In the genomic region with DNA sequence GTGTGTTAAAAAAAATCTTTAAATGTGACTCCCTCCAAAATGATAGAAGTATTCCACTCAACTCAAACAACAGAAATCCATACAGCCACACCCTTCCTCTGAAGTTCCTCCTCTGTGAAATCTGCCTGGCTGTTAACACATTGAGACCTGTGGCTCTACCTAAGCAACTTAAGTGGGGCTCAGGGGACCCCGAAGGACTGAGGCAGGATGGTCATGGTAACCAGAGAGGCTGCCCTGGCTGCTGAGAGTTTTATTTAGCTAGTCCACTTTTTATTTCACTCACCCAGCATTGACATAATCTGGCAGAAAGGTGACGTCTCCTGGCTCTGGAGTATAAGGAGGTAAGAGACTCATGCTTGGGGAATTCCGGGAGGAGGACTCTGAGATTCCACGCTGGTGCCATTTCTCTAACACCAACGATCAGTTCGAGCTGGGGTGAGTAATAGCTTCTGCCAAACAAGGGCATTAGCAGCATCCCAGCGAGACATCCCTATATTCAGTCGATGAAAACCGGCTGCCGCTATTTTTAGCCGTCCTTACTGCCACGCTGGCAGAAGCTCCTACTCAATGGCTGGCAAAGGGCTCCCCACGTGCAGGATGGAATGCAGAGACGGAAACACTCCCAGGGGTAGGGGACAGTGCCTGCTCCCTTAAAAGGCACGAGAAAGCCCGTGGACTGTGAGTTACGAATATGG, we compare ENCODE assay signal across 9 mouse cellular contexts.
DNase-seq lines count a peak whose midpoint lies in the region; ATAC-seq lines count a peak whose summit lies in the region.
"Had no signal": no experiment of that assay in that cellular context is flagged by ENCODE, and none has a peak within 500 bp of the region (broad histone marks: within the 10 kb centered on the region; RNA-seq: fewer than 3 reads in every experiment).

No protein-coding gene starts in this region.

- no peaks in the 10 kb centered on the region for H3K27me3 ChIP-seq in hindbrain, embryonic 15.5 days
- H3K27me3 ChIP-seq in hindbrain, embryonic 12.5 days: no peaks in the 10 kb centered on the region
- H3K27me3 ChIP-seq in heart, embryonic 11.5 days (ENCODE audit: control insufficient read depth, insufficient read depth, low read length): no peaks in the 10 kb centered on the region
- no peaks in the 10 kb centered on the region for H3K27me3 ChIP-seq in midbrain, embryonic 15.5 days (replicated peaks)
- H3K27me3 ChIP-seq in liver, embryonic 12.5 days (replicated peaks): no peaks in the 10 kb centered on the region

- H3K27ac ChIP-seq in hindbrain, embryonic 15.5 days (replicated peaks): peak overlapping the region; percentile 55
- no peak overlapping the region for H3K27ac ChIP-seq in hindbrain, embryonic 12.5 days
- H3K27ac ChIP-seq in heart, embryonic 11.5 days (ENCODE audit: low read depth, low read length): peak overlapping the region; percentile 84
- no peak overlapping the region for H3K27ac ChIP-seq in midbrain, embryonic 15.5 days
- H3K27ac ChIP-seq in liver, embryonic 12.5 days: no peak overlapping the region

- no peak overlapping the region for H3K9ac ChIP-seq in hindbrain, embryonic 15.5 days
- H3K9ac ChIP-seq in hindbrain, embryonic 12.5 days: no peak overlapping the region
- H3K9ac ChIP-seq in heart, embryonic 11.5 days (ENCODE audit: low read depth, low read length): peak overlapping the region; percentile 56
- H3K9ac ChIP-seq in midbrain, embryonic 15.5 days: no peak overlapping the region
- no peak overlapping the region for H3K9ac ChIP-seq in liver, embryonic 12.5 days

- no peaks in the 10 kb centered on the region for H3K36me3 ChIP-seq in hindbrain, embryonic 15.5 days
- H3K36me3 ChIP-seq in hindbrain, embryonic 12.5 days: no peaks in the 10 kb centered on the region
- no peaks in the 10 kb centered on the region for H3K36me3 ChIP-seq in heart, embryonic 11.5 days (ENCODE audit: control insufficient read depth, insufficient read depth, low read length)
- no peaks in the 10 kb centered on the region for H3K36me3 ChIP-seq in midbrain, embryonic 15.5 days (replicated peaks)
- H3K36me3 ChIP-seq in liver, embryonic 12.5 days: no peaks in the 10 kb centered on the region

- peak; percentile 18 for DNase-seq in cerebellum, adult 8-10 months
- no peak for DNase-seq in spleen, postnatal 14 days (ENCODE audit: low spot score in 2 of 2)
- no peak for DNase-seq in kidney, adult 8-10 months

- peaks cover 22% of the 10 kb centered on the region for H3K4me1 ChIP-seq in hindbrain, embryonic 15.5 days (replicated peaks)
- 0 out of 2 replicates have a peak, but pooled peaks cover 8% of the 10 kb centered on the region for H3K4me1 ChIP-seq in hindbrain, embryonic 12.5 days
- peaks cover 28% of the 10 kb centered on the region for H3K4me1 ChIP-seq in heart, embryonic 11.5 days (ENCODE audit: control insufficient read depth, insufficient read depth, low read length)
- peaks cover 10% of the 10 kb centered on the region for H3K4me1 ChIP-seq in midbrain, embryonic 15.5 days
- H3K4me1 ChIP-seq in liver, embryonic 12.5 days: no peaks in the 10 kb centered on the region

- ATAC-seq in hindbrain, embryonic 15.5 days (ENCODE audit: low FRiP score, low read depth): peak; percentile 62
- ATAC-seq in hindbrain, embryonic 12.5 days (ENCODE audit: low FRiP score): no peak
- peak; percentile 16 for ATAC-seq in heart, embryonic 11.5 days (replicated peaks; ENCODE audit: insufficient number of reproducible peaks, low FRiP score, low TSS enrichment)
- no peak for ATAC-seq in midbrain, embryonic 15.5 days (replicated peaks)
- ATAC-seq in liver, embryonic 12.5 days: no peak

- no peak overlapping the region for H3K4me3 ChIP-seq in hindbrain, embryonic 15.5 days
- no peak overlapping the region for H3K4me3 ChIP-seq in hindbrain, embryonic 12.5 days
- no peak overlapping the region; the same call in 1 of the 2 replicates for H3K4me3 ChIP-seq in heart, embryonic 11.5 days (ENCODE audit: low read depth, low read length)
- no peak overlapping the region for H3K4me3 ChIP-seq in midbrain, embryonic 15.5 days
- no peak overlapping the region for H3K4me3 ChIP-seq in liver, embryonic 12.5 days
- H3K4me3 ChIP-seq: erythroblast, embryonic 14.5 days had no signal

- H3K4me2 ChIP-seq in hindbrain, embryonic 15.5 days: peak overlapping the region; percentile 37
- H3K4me2 ChIP-seq in hindbrain, embryonic 12.5 days (replicated peaks): no peak overlapping the region
- H3K4me2 ChIP-seq in heart, embryonic 11.5 days: peak overlapping the region; percentile 41
- peak overlapping the region; percentile 27 for H3K4me2 ChIP-seq in midbrain, embryonic 15.5 days
- no peak overlapping the region for H3K4me2 ChIP-seq in liver, embryonic 12.5 days

- WGBS in hindbrain, embryonic 15.5 days: 27% methylated on average over 17 of the region's 17 CpGs
- WGBS in hindbrain, embryonic 12.5 days: 56% methylated on average over 17 of the region's 17 CpGs
- WGBS in heart, embryonic 11.5 days (ENCODE audit: insufficient replicate concordance): 29% methylated on average over 17 of the region's 17 CpGs
- WGBS in midbrain, embryonic 15.5 days: 41% methylated on average over 17 of the region's 17 CpGs
- 59% methylated on average over 17 of the region's 17 CpGs for WGBS in liver, embryonic 12.5 days (ENCODE audit: insufficient replicate concordance)

- no peaks in the 10 kb centered on the region for H3K9me3 ChIP-seq in hindbrain, embryonic 15.5 days
- H3K9me3 ChIP-seq in hindbrain, embryonic 12.5 days (replicated peaks): no peaks in the 10 kb centered on the region
- H3K9me3 ChIP-seq in heart, embryonic 11.5 days (replicated peaks; ENCODE audit: control insufficient read depth, low read length): no peaks in the 10 kb centered on the region
- no peaks in the 10 kb centered on the region for H3K9me3 ChIP-seq in midbrain, embryonic 15.5 days
- no peaks in the 10 kb centered on the region for H3K9me3 ChIP-seq in liver, embryonic 12.5 days (replicated peaks)

Comparison
In these comparisons a context has a peak if more than half of its experiments do, and no peak if none do; other contexts are left out.
1. ATAC-seq: peak in hindbrain, embryonic 15.5 days (single experiment) and heart, embryonic 11.5 days (single experiment); none in hindbrain, embryonic 12.5 days (single experiment), midbrain, embryonic 15.5 days (single experiment) and liver, embryonic 12.5 days (single experiment).
2. H3K27ac ChIP-seq: peak in hindbrain, embryonic 15.5 days (single experiment) and heart, embryonic 11.5 days (single experiment); none in hindbrain, embryonic 12.5 days (single experiment), midbrain, embryonic 15.5 days (single experiment) and liver, embryonic 12.5 days (single experiment).
3. H3K4me2 ChIP-seq: peak in hindbrain, embryonic 15.5 days (single experiment), heart, embryonic 11.5 days (single experiment) and midbrain, embryonic 15.5 days (single experiment); none in hindbrain, embryonic 12.5 days (single experiment) and liver, embryonic 12.5 days (single experiment).